Mouse (Mus musculus): ENCODE measurements at regions not wholly inside any gene's neighbourhood (a gene's known extent, or its start where the extent isn't known, plus 50 kb on each side); places are given as distances from the start of the nearest gene placed in this dataset.

DNA sequence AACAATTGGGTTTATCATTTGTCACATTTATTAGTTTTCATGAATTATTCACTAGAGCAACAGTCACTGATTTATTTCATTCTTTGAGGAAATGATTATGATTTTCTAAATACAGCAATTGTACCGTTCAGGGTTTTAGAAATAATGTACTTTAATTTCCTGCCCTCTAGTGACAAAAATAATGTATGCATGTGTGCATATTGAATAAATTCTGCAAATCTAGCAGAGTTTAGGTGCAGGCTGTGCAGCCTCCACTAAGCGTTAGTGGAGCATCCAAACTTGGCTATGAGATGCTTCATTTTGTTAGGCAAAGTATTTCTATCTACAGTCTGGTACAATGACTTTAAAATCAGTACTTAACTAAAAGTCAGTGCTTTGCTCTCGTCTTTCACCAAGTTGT lies 642.1 kb upstream of the A830018L16Rik start:
- intact Hi-C loops (cut with DNase I) = no loop called here
- DNase-seq (ENCODE audit: low spot score in 2 of 2) = peak in 1 of 2 experiments; percentile 9

DNA sequence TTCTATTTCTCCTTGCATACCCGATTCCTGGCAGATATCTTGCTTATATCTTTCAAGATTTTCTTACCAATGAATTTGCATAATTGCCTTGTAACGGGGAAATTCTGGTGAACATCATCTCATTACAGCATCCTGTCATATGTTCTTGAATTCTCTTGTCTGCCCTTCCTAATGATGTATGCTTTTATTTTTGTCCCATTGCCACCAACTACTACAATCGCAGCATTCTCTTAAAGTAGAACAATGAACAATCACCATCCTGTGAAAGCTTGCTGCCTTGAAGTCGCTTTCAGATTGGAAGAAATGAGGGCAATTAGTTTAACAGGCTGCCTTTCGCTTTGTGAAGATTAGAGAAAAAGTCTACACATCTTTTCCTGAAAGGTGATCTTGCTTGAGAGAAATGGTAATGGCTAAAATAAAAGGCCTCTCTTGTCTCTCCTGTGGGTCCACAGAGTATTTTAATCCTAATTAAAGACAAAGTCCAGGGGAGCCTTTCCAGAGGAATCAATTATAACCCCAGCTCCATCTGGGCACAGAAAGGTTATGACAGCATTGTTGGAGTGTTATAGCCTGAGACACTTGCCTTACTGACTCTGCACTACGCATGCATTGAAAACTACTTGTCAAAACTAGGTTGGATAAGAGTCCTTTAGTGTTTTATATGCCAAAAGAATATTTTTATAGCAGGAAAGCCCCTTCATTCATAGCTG lies 619.7 kb upstream of the A830018L16Rik start:
- intact Hi-C loops (cut with DNase I) = no loop called here
- no peak for DNase-seq (ENCODE audit: low spot score in 2 of 2)

DNA sequence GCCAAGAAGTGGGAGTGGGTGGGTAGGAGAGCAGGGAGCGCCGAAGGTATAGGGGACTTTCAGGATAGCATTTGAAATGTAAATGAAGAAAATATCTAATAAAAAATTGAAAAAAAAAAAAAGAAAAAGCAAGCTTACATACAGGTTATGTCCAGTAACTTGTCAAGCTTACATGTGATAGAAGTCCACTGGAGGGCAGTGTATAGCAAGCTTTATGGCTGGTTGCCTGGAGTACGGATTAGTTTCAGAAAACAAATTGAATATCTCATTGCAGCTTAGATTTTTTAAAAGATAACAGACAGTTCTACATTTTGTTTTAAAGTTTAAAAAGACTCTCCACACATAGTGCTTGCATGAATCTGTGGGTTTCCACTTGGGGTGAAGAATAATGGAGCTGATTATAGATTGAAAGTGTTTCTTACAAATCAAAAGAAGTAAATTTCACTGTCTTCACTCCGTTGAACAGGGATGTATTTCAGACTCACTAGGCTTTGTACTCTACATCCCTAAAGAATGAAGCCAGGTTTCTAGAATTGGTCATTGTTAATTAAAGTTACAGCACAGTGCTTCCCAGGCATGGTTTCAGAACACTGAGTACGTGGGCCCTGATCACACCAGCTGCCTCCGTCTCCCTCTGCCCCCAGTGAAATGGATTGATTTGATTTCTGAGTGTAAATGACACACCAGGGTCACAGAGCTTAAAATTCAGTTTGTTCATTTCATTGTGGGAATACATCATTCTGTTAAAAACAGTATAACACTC lies 578.1 kb upstream of the A830018L16Rik start:
- intact Hi-C loops (cut with DNase I) = loop anchor here (1.0 to 5.0 kb wide), 3 partner anchors 304 to 2001 kb away; no protein-coding TSS in a partner anchor
- peak; percentile 58 to 72 for DNase-seq (ENCODE audit: low spot score in 2 of 2)

DNA sequence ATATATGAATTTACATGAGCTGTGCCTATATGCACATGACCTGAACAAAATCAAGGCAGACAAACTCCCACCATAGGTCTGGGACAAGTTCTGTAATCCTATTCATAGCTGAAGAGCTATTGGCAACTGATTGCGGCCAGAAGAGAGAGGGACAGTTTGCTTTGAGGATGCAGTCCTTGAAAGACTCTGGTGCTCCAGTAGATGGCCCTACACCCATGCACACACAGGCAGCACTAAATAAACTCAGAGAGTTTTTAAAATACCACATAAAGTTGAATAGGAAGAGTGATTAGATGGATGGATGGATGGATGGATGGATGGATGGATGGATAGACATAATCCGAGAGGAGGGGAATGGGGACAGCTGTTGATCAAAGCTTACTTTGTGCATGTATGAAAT lies 576.7 kb upstream of the A830018L16Rik start:
- intact Hi-C loops (cut with DNase I) = loop anchor here (5.0 kb wide), 2 partner anchors 730 to 2000 kb away; no protein-coding TSS in a partner anchor
- peak in 1 of 2 experiments; percentile 10 for DNase-seq (ENCODE audit: low spot score in 2 of 2)

DNA sequence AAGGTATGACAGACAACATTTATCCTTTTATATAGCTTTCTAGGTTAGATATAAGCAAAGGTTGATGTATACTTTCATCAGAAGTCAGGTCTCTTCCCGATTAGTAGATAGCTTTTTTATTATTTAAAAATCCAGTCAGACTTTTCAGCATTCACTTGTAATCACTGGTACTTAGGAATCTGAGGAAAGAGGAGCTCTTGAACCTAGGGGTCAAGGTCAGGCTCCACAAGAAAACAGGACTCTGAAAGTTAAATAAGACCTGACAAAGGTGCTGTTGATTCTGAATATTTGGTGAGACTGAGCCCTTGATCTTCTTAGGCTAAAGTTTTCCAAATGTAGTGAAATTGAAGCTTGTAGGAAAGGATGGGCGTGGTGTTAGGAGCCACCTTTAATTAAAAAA lies 561.0 kb upstream of the A830018L16Rik start:
- intact Hi-C loops (cut with DNase I) = no loop called here
- DNase-seq (ENCODE audit: low spot score in 2 of 2) = no peak

DNA sequence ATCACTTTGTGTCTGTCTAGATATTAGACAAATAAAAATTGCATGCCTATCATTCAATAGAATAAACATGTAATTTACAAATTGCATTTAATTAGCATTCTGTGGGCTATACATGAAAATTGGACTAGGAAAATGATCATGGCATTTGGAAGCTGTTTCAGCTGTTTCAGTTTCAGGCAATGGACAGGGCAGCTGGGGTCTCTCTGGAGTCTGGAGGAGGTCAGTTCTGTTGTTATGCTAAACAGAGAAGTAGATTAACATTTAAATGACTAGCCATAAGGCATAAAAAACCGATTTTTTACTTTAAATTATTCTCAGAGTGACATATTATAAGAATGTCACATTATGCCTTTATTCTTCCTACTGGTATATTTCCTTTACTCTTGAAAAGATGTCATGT lies 559.4 kb upstream of the A830018L16Rik start:
- intact Hi-C loops (cut with DNase I) = no loop called here
- no peak for DNase-seq (ENCODE audit: low spot score in 2 of 2)

DNA sequence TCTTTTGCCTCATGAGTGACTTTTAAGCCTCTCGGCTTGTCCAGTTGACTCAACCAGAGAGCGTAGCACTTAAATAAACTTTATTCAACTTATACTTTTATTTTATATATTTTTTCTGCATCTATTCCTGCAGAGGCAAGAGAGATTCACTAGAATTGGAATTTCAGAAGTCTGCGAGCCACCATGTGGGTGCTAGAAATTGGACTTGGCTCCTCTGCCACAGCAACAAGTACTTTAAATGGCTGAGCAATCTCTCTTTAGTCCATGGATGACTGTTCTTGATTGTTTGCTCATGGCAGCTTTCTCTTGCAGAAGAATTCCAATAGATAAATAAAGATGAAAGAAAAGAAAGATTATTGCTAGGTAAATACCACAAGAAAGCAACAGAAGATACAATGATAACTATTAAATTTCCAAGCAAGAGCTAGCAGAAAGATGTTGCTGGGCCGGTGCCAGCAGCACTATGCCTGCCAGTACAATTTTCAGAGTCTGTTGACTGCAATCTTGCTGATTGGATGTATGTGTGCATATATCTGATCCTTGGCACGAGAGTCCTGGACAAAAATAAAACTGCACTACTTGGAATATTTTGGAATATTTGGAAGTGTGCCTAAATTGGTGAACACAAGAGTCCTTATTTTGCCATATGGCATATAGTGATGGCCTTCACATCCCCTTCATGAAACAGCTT lies 542.6 kb upstream of the A830018L16Rik start:
- intact Hi-C loops (cut with DNase I) = no loop called here
- DNase-seq (ENCODE audit: low spot score in 2 of 2) = peak; percentile 30 to 45

DNA sequence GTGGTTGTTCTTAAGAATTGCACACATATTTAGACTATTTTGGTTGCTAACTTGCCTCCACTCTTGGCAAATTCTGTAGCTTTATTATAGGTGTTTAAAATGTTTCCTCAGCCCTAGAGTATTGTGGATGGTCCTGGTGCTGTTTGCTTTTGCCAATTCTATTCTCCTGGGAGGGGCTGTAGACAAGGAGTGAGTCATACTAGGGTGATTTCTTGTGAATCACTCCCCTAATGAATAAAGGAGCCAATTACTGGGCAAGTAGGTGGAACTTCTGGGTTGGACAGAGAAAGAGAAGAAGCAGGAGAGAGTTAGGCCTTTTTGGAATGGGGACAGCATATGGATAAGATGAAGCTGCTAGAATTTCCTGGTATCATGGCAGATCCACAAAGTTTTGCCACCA lies 541.6 kb upstream of the A830018L16Rik start:
- intact Hi-C loops (cut with DNase I) = no loop called here
- DNase-seq (ENCODE audit: low spot score in 2 of 2) = no peak

DNA sequence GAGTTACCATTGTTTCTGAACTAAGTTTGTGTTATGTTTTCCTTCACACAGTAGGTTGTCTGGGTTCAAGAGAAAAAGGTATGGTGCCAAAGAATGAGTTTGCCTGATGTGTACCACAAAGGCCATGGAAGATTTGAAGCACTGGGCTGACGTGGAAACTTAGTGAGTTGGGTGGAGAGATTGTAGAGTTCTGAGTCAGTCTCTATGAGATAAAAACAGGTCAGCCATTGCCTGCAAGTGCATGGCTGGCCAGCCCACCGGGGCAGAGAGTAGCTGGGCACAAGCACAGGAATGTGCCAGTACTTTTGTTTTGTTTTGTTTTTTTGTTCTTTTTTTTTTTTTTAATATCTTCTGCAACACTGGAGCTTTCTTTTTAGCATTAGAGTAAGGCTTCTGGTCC lies 541.2 kb upstream of the A830018L16Rik start:
- no peak for DNase-seq (ENCODE audit: low spot score in 2 of 2)
- intact Hi-C loops (cut with DNase I) = no loop called here

DNA sequence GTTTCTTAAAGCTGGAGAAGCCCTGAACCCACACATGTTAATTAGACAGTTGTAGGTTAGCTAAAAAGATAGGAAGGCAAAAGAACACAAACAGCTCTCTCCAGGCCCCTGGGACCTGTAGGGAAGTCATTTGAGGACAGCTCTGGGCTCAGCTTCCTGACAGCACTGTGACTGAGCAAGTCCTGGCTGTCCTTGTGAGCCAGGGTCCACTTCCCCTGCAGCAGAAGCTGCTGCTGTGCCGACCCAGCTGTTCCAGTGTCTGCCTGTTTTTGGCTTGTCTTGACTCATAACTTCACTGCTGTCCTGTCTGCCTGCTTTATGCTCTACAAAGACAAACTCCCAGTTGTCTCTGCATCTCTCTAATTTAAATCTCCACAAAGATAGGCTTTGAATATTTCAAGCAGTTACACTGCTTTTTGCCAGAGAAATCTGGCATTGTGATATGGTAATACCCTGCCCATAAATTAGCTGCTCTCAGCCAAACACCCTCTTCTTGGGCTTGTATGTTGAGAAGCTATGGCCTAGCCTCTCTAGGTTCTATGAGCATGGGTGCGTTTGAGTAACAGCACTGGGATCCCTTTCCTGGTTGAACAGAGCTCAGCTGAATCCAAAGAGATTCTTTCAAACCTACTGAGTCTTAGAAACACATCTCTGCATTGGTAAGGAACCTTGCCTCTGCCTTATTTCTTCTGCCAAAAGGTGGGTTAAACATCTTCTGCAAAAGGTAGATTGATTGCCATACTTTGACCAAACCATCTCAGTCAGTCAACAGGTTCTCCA lies 536.3 kb upstream of the A830018L16Rik start:
- intact Hi-C loops (cut with DNase I) = no loop called here

DNA sequence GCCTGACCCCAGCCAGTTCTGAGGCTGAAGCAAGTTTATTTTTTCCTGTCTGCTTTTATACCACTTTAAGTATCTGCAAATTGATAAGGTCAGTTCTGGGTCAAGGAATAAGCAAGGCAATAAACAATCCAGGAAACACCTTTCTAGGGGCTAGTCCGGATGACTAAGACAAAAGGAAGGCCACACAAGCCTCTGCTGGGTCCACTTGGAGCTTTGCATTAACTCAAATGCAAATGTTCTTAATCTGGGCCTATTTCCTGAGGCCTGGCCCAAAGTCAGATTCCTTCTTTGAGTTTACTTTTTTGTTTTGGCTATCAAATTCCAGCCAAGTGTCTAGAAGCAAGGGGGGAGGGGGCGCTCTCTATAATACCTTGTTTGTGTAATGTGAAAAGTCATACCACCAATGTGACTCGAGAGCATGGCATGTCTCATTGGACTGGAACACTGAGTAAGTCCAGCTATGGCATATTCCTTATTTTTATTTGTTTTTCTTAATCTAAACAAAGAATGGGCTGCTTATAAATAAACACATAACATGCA lies 535.6 kb upstream of the A830018L16Rik start:
- DNase-seq (ENCODE audit: low spot score in 2 of 2) = no peak
- intact Hi-C loops (cut with DNase I) = no loop called here

More for the DNA sequence above, 536.3 kb upstream of the A830018L16Rik start:
- no peak for DNase-seq (ENCODE audit: low spot score in 2 of 2)

DNA sequence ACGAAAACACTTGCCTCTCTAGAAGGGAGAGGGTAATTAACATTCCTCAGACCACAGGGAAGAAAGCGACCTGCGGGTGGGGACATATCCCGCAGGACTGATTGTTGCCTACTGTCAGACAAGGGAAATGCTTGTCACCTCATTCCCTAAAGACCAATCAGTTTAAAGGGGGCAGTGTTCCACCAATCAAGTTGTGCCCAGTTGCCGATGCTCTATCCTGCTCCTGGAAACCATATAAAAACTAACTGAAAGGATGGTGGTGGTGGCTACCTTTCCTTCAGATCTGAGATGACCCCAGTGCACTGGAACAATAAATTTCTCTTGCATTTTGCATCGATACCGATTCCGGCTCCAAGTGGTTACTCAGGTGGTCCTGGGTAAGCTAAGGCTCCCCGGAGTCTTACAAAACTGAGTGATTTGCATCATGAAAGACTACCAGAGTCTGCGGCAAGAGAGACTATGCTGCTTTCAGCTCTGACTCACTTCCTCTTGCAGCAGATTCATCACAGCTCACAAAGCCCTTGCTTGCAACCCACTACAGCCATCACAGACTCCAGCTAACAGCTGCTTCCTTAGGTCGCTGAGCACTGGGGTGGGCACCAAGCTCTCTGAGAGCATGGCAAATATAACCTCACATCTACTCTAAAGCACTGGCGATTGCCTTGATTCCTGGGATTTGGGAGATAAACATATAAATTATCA lies 533.7 kb upstream of the A830018L16Rik start:
- intact Hi-C loops (cut with DNase I) = no loop called here
- peak in 1 of 2 experiments; percentile 45 for DNase-seq (ENCODE audit: low spot score in 2 of 2)

DNA sequence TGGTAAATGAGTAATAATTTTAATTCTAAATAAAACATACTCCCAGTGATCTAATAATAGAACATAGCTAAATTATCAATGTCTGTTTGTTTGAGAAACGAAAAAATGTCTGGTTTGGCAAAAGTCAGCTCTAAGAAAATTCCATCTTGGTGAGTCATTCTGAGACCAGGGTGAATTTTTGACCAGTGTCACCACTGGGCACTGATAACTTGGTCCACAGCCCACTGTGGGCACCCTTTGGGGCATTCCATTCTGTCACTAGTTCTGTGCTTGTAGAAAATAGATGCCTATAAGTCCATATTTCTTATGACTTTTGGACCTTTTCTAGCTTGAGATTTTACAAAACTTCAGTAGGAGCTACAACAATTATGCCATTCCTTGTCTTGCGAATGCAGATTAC lies 515.1 kb upstream of the A830018L16Rik start:
- no peak for DNase-seq (ENCODE audit: low spot score in 2 of 2)
- intact Hi-C loops (cut with DNase I) = no loop called here

DNA sequence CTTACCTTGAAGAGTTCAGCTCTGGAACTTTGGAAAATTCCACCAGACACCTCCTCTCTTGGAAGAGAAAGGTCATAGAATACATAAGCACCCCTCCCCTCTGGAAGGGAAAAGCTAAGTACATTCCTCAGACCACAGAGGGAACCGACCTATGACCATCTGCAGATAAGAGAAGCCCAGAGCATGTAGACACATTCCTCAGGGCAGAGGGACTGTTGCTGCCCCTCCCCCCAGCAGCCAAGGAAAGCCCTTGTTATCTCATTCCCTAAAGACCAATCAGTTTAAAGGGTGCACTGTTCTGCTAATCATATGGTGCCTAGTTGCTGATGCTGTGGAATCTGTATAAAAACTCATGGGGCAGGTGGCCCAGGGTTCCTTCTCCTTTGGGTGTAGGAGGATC lies 511.2 kb upstream of the A830018L16Rik start:
- no peak for DNase-seq (ENCODE audit: low spot score in 2 of 2)
- intact Hi-C loops (cut with DNase I) = no loop called here

DNA sequence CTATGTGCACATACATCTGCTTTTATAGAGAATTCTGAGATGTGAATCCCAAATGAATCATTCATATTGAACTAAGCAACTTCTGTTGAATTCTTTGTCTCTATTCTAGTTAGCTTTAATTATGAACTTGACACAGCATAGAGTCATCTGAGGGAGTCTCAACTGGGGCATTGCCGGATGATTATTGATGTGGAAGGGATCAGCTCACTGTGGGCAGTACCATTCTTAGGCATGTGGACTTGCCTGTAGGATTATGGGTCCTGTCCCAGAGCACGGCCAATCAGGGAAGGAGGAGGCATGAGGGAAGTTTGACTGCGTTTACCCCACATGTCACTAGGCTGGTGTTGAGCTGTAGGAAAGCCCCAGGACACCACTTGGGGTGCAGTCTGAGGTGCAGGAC lies 493.9 kb upstream of the A830018L16Rik start:
- no peak for DNase-seq (ENCODE audit: low spot score in 2 of 2)
- intact Hi-C loops (cut with DNase I) = no loop called here

DNA sequence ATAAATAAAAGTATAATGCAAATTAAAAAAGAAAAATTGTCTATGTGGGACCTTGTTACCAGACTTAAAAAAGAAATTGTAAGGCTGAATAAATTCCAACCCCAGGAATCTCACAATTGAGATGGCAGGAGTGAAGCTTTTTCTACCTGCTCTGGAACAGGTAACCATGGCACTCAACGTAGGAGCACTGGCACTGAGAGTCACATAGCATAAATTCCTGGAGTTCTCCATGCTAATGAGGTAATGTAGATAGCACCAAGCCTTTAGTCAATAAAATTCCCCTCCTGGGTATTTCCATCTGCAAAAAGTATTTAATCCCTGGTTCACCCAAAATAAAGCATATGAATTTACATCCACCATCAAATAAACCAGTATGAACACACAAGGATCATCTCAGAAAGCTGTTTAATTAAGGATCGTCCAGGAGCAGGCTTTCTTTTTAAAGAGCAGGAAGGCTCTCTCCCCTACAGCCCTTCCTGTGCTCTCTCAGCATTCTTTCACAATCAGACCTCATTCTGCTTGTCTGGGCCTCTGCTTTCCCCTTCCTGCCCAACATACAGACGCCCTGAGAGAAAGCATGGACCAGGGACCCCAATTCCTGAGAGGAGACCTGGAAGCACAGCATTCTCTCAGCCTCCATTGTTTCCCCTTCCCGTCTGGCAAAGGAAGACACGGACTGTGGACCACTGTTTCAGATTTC lies 481.4 kb upstream of the A830018L16Rik start:
- no peak for DNase-seq (ENCODE audit: low spot score in 2 of 2)
- intact Hi-C loops (cut with DNase I) = no loop called here

DNA sequence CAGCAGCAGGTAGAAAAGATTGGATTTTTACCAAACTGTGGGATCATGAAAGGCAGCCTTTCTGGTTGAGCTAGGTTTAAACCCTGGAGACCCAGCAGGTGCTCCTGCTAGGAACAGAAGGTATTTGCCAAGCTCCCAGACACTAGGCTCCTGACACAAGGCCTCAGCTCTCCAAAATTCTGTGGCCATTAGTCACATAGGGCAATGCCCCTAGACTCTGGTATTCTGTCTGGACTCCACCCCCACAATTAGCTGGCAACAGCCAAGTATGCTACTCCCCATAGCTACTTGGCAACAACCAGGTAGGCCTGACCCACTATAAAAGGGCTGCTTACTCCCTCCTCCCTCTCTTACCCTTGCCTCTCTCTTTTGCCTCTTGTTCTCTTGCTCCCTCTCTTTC lies 480.7 kb upstream of the A830018L16Rik start:
- intact Hi-C loops (cut with DNase I) = no loop called here

DNA sequence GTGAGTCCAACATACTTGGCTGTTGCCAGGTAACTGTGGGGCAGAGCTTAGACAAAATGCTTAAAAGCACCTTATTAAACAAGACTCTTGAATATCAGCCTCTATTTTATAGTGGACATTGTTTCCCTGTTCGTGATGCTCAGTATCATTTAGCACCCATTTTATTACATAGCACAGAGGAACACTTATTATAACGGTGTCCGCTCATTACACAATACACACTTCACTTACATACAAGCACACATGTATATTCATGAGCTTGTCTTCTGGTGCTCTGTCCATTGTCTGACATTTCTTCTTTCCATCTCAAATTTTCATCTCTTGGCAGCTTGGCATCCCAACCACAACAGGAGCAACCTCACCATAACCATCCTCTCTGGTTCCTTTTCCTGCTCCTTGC lies 475.5 kb upstream of the A830018L16Rik start:
- DNase-seq (ENCODE audit: low spot score in 2 of 2) = no peak
- intact Hi-C loops (cut with DNase I) = no loop called here

More for the DNA sequence above, 480.7 kb upstream of the A830018L16Rik start:
- no peak for DNase-seq (ENCODE audit: low spot score in 2 of 2)
